ENCODE assay signal across 27 mouse cellular contexts in the genomic region with DNA sequence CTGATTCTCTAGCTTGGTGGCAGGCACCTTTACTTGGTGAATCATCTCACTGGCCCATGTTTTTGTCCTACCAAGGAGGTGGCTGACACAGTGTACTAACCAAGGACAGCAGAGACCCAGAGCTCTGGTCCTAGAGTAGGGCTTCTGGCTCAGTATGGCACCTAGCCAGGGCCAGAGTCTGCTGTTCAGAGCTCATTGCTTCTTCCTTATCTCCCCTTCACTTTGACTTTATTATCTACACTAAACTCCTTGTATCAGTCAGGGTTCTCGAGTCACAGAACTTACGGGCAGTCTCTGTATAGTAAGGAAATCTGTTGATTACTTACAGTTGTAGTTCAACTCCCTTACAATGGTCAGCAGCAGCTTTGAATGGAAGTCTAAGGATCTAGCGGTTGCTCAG.
DNase-seq lines count a peak whose midpoint lies in the region; ATAC-seq lines count a peak whose summit lies in the region.
"Had no signal": no experiment of that assay in that cellular context is flagged by ENCODE, and none has a peak within 500 bp of the region (broad histone marks: within the 10 kb centered on the region; RNA-seq: fewer than 3 reads in every experiment).

No protein-coding gene starts in this region.

- DNase-seq in adrenal gland, postnatal 10 days = peak; percentile 23
- DNase-seq in adrenal gland, postnatal 4 days (ENCODE audit: low spot score in 2 of 2) = no peak
- peak; percentile 66 for DNase-seq in ovary, adult 18-20 months (ENCODE audit: low spot score)
- no peak for DNase-seq in ovary, postnatal 14 days (ENCODE audit: low spot score)
- DNase-seq in adrenal gland, postnatal 36 days = peak; percentile 26 to 78
- no peak for DNase-seq in embryo, embryonic 10.5 days (ENCODE audit: low spot score)
- DNase-seq: cerebellum, adult 11 months; cerebellum, adult 9-11 months; forebrain, postnatal 0 days; gastrocnemius, postnatal 14 days; heart, adult 11 months; heart, postnatal 10 days; kidney, adult 9 months; kidney, postnatal 25 days; lung, postnatal 4 days; right cerebral cortex, adult 18-20 months; right cerebral cortex, postnatal 4 days had no signal

- no peak overlapping the region for H3K27ac ChIP-seq in neural tube, embryonic 15.5 days (replicated peaks)
- H3K27ac ChIP-seq: forebrain, embryonic 10.5 days; hindbrain, postnatal 0 days; layer of hippocampus, adult 2 months; liver, embryonic 15.5 days; midbrain, embryonic 12.5 days; stomach, embryonic 15.5 days had no signal

- no peaks in the 10 kb centered on the region for H3K27me3 ChIP-seq in neural tube, embryonic 15.5 days (replicated peaks)
- H3K27me3 ChIP-seq: liver, embryonic 15.5 days; midbrain, embryonic 12.5 days; stomach, embryonic 15.5 days had no signal

- ATAC-seq in neural tube, embryonic 15.5 days (ENCODE audit: low FRiP score) = no peak
- ATAC-seq: CD4-positive, CD25-positive, alpha-beta regulatory T cell, adult 4 months; forebrain, postnatal 0 days; hindbrain, postnatal 0 days; intestine, embryonic 16.5 days had no signal

- no peak overlapping the region for H3K4me3 ChIP-seq in neural tube, embryonic 15.5 days (replicated peaks)
- H3K4me3 ChIP-seq: forebrain, embryonic 10.5 days; layer of hippocampus, adult 2 months; liver, embryonic 15.5 days; midbrain, embryonic 12.5 days; stomach, embryonic 15.5 days had no signal

- no peak overlapping the region for H3K4me2 ChIP-seq in neural tube, embryonic 15.5 days
- H3K4me2 ChIP-seq: heart, embryonic 11.5 days; liver, embryonic 15.5 days; midbrain, embryonic 12.5 days; stomach, embryonic 15.5 days had no signal

- peaks cover 35% of the 10 kb centered on the region for H3K36me3 ChIP-seq in neural tube, embryonic 15.5 days

- no peaks in the 10 kb centered on the region for H3K4me1 ChIP-seq in neural tube, embryonic 15.5 days
- H3K4me1 ChIP-seq: forebrain, embryonic 10.5 days; midbrain, embryonic 12.5 days; stomach, embryonic 15.5 days had no signal

- 97% methylated on average over 3 of the region's 3 CpGs for WGBS in neural tube, embryonic 15.5 days

- no peaks in the 10 kb centered on the region for H3K9me3 ChIP-seq in neural tube, embryonic 15.5 days (replicated peaks)
- H3K9me3 ChIP-seq: forebrain, embryonic 10.5 days; liver, embryonic 15.5 days; midbrain, embryonic 12.5 days; stomach, embryonic 15.5 days had no signal

- no peak overlapping the region for H3K9ac ChIP-seq in neural tube, embryonic 15.5 days (replicated peaks)
- H3K9ac ChIP-seq: forebrain, postnatal 0 days; liver, embryonic 15.5 days; midbrain, embryonic 12.5 days; stomach, embryonic 15.5 days had no signal

Comparison
In these comparisons a context has a peak if more than half of its experiments do, and no peak if none do; other contexts are left out.
1. DNase-seq: peak in adrenal gland, postnatal 10 days (single experiment), ovary, adult 18-20 months (single experiment) and adrenal gland, postnatal 36 days (2 of 2); none in adrenal gland, postnatal 4 days (0 of 2), ovary, postnatal 14 days (single experiment) and embryo, embryonic 10.5 days (single experiment).